Mouse (Mus musculus): ENCODE measurements at regions not wholly inside any gene's neighbourhood (a gene's known extent, or its start where the extent isn't known, plus 50 kb on each side); places are given as distances from the start of the nearest gene placed in this dataset.

GRCm38 (mm10) chr12:32280309-32280708 is 71.8 kb upstream of the Pik3cg start:
- TF ChIP-seq CTCF (conservative IDR thresholded peaks at IDR 0.05; ENCODE audit: low read length) (no peak), POU5F1 (IDR thresholded peaks at IDR 0.05; ENCODE audit: borderline replicate concordance, low read length) (no peak)
